Mouse (Mus musculus): ENCODE measurements around the gene Snorc.
"Not testable (repeated sequence)": the region's sequence is repeated elsewhere in the genome, so short reads cannot be mapped to it uniquely, and the experiment has no call there.

The Snorc gene

GRCm38 (mm10) chr1:87469971-87470370 lies at the start of gene Snorc:
Gene Snorc (plus strand): TSS chr1:87470271.
- ATAC-seq (ENCODE audit: insufficient number of reproducible peaks, low FRiP score, low TSS enrichment), result not testable (repeated sequence)

- no peak for ATAC-seq (ENCODE audit: insufficient number of reproducible peaks, low FRiP score, low TSS enrichment)
These were observed 34.9 kb upstream of the Snorc start for GRCm38 (mm10) chr1:87435125-87435524.

- no peak for ATAC-seq (ENCODE audit: insufficient number of reproducible peaks, low FRiP score, low TSS enrichment)
These were observed 33.5 kb upstream of the Snorc start for GRCm38 (mm10) chr1:87436583-87436982.

- ATAC-seq (ENCODE audit: insufficient number of reproducible peaks, low FRiP score, low TSS enrichment), result peak; percentile 64; the same call in 1 of the 2 replicates
These were observed 22.6 kb upstream of the Snorc start for GRCm38 (mm10) chr1:87447183-87448104.

GRCm38 (mm10) chr1:87449432-87449831 lies 20.6 kb upstream of the Snorc start:
- ATAC-seq (ENCODE audit: insufficient number of reproducible peaks, low FRiP score, low TSS enrichment), result no peak

- no peak for ATAC-seq (ENCODE audit: insufficient number of reproducible peaks, low FRiP score, low TSS enrichment)
These were observed 13.6 kb upstream of the Snorc start for GRCm38 (mm10) chr1:87456425-87456824.

GRCm38 (mm10) chr1:87458045-87458444 lies 12.0 kb upstream of the Snorc start:
- ATAC-seq (ENCODE audit: insufficient number of reproducible peaks, low FRiP score, low TSS enrichment), result no peak

- not testable (repeated sequence) for ATAC-seq (ENCODE audit: insufficient number of reproducible peaks, low FRiP score, low TSS enrichment)
These were observed 10.2 kb upstream of the Snorc start for GRCm38 (mm10) chr1:87459856-87460255.

GRCm38 (mm10) chr1:87467469-87467868 lies 2.6 kb upstream of the Snorc start:
- no peak for ATAC-seq (ENCODE audit: insufficient number of reproducible peaks, low FRiP score, low TSS enrichment)

GRCm38 (mm10) chr1:87468321-87468720 lies 1.8 kb upstream of the Snorc start:
- no peak for ATAC-seq (ENCODE audit: insufficient number of reproducible peaks, low FRiP score, low TSS enrichment)

GRCm38 (mm10) chr1:87471914-87472313 lies 1.8 kb downstream of the Snorc start:
- no peak for ATAC-seq (ENCODE audit: insufficient number of reproducible peaks, low FRiP score, low TSS enrichment)

GRCm38 (mm10) chr1:87472576-87472975 lies 2.5 kb downstream of the Snorc start:
- no peak for ATAC-seq (ENCODE audit: insufficient number of reproducible peaks, low FRiP score, low TSS enrichment)

- ATAC-seq (ENCODE audit: insufficient number of reproducible peaks, low FRiP score, low TSS enrichment), result no peak
These were observed 5.2 kb downstream of the Snorc start for GRCm38 (mm10) chr1:87475076-87475895.

- no peak for ATAC-seq (ENCODE audit: insufficient number of reproducible peaks, low FRiP score, low TSS enrichment)
These were observed 12.5 kb downstream of the Snorc start for GRCm38 (mm10) chr1:87482546-87482945.

- ATAC-seq (ENCODE audit: insufficient number of reproducible peaks, low FRiP score, low TSS enrichment), result peak; percentile 92
These were observed 16.3 kb downstream of the Snorc start for GRCm38 (mm10) chr1:87486386-87486785.

GRCm38 (mm10) chr1:87492285-87492684 lies 22.2 kb downstream of the Snorc start:
- ATAC-seq (ENCODE audit: insufficient number of reproducible peaks, low FRiP score, low TSS enrichment), result no peak

- no peak for ATAC-seq (ENCODE audit: insufficient number of reproducible peaks, low FRiP score, low TSS enrichment)
These were observed 23.5 kb downstream of the Snorc start for GRCm38 (mm10) chr1:87493542-87493941.

- ATAC-seq (ENCODE audit: insufficient number of reproducible peaks, low FRiP score, low TSS enrichment), result no peak
These were observed 35.5 kb downstream of the Snorc start for GRCm38 (mm10) chr1:87505524-87505923.

GRCm38 (mm10) chr1:87507857-87508256 lies 37.8 kb downstream of the Snorc start:
- no peak for ATAC-seq (ENCODE audit: insufficient number of reproducible peaks, low FRiP score, low TSS enrichment)

- no peak for ATAC-seq (ENCODE audit: insufficient number of reproducible peaks, low FRiP score, low TSS enrichment)
These were observed 38.8 kb downstream of the Snorc start for GRCm38 (mm10) chr1:87508591-87509560.

Measured in cerebellum, adult (tissue).